Mouse (Mus musculus): ENCODE measurements at regions not wholly inside any gene's neighbourhood (a gene's known extent, or its start where the extent isn't known, plus 50 kb on each side); places are given as distances from the start of the nearest gene placed in this dataset.

DNA sequence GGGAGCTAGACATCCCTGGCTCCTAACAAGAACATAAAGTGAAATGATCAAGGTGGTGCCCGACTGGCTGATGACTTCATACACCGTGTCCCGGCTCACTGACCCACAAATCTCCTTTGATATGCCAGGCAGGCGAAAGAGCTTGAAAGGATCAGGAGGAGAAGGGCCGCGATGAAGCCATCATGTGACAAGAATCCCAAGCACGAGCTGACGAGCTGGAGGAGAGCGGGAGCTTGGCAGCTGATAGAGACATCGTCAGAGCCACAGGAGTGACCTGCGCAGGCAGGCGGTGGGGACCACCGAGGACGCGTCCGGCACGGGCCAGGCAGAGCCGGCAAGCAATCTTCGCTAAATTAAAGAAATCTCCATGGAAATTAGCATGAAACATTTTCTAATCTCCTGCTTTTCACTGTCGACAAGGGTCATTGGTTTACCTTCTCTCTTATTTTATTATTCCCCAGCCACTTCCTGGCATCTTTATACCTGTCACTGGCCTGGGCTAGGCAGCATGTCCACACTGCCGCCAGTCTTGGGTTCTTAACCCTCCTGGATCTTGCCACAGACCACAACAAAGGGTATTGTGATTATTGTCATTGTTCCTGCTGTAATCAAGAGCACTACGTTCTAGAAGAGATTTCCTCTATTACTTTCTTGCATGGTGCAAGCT is 596.1 kb downstream of the Nr2f2 start:
- no peaks in the 10 kb centered on the region for H3K36me3 ChIP-seq (ENCODE audit: control insufficient read depth, insufficient read depth, low read length)
- ATAC-seq (replicated peaks; ENCODE audit: low FRiP score), result no peak
- WGBS, result 65% methylated on average over 22 of the region's 22 CpGs
- DNase-seq (ENCODE audit: low spot score), result no peak
- no peaks in the 10 kb centered on the region for H3K9me3 ChIP-seq (ENCODE audit: control insufficient read depth, low read length)
- H3K9ac ChIP-seq (ENCODE audit: low read depth, low read length), result no peak overlapping the region
- no peak overlapping the region for H3K4me3 ChIP-seq (ENCODE audit: low read depth, low read length)
- H3K27ac ChIP-seq (ENCODE audit: low read depth, low read length), result no peak overlapping the region
- no peaks in the 10 kb centered on the region for H3K27me3 ChIP-seq (replicated peaks; ENCODE audit: control insufficient read depth, insufficient read depth, low read length)
- H3K4me1 ChIP-seq (replicated peaks; ENCODE audit: control insufficient read depth, insufficient read depth, low read length), result no peaks in the 10 kb centered on the region
- H3K4me2 ChIP-seq, result no peak overlapping the region

DNA sequence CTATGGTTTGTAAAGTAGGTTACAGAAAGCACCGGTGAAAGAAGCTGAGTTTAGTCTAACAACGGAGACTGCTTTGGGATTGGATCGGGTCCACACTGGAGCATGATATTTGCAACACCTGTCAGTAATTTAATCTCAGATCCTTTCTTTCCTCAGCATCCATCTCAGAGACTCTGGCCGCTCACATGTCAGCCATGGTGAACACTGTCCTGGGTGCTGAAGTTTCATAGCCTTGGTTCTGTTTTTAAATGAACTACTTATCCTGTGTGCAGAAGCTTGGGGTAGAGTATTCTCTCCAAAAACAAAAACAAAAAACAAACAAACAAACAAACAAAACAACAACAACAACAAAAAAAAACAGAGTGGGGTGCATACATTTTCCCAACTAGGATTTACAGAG is 600.1 kb downstream of the Nr2f2 start:
- 53% methylated on average over 4 of the region's 4 CpGs for WGBS
- Histone ChIP-seq H3K9ac (ENCODE audit: low read depth, low read length) (no peak overlapping the region), H3K4me1 (replicated peaks; ENCODE audit: control insufficient read depth, insufficient read depth, low read length) (no peaks in the 10 kb centered on the region), H3K36me3 (ENCODE audit: control insufficient read depth, insufficient read depth, low read length) (no peaks in the 10 kb centered on the region), H3K27ac (ENCODE audit: low read depth, low read length) (no peak overlapping the region), H3K4me3 (ENCODE audit: low read depth, low read length) (no peak overlapping the region), H3K4me2 (no peak overlapping the region), H3K9me3 (ENCODE audit: control insufficient read depth, low read length) (no peaks in the 10 kb centered on the region), H3K27me3 (replicated peaks; ENCODE audit: control insufficient read depth, insufficient read depth, low read length) (no peaks in the 10 kb centered on the region)
- DNase-seq (ENCODE audit: low spot score) (no peak), ATAC-seq (replicated peaks; ENCODE audit: low FRiP score) (no peak)

GRCm38 (mm10) chr7:69740495-69740894 is 626.0 kb downstream of the Nr2f2 start:
- no peak overlapping the region for H3K4me3 ChIP-seq (ENCODE audit: low read depth, low read length)

DNA sequence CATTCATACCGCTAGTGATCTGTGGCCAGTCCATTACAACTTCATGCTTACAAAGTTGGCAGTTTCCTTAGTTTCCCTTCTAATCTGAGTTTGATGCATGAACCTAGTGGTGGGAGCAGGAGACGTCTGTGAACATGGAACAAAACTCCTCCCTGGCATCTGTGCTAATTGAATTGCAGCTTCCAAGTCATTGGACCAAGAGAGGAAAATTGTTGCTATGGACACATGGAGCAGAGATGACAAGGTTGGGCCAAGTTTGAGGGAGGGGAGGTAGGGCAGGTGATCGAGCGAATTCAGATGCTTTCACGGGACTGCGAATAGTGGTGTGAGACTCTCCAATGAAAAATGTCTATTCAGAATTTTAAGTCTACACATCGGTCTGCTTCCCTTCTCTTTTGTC is 627.5 kb downstream of the Nr2f2 start:
- Histone ChIP-seq H3K9me3 (ENCODE audit: control insufficient read depth, low read length) (no peaks in the 10 kb centered on the region), H3K27me3 (replicated peaks; ENCODE audit: control insufficient read depth, insufficient read depth, low read length) (no peaks in the 10 kb centered on the region), H3K9ac (ENCODE audit: low read depth, low read length) (no peak overlapping the region), H3K36me3 (ENCODE audit: control insufficient read depth, insufficient read depth, low read length) (no peaks in the 10 kb centered on the region), H3K4me3 (ENCODE audit: low read depth, low read length) (no peak overlapping the region), H3K4me2 (no peak overlapping the region), H3K27ac (ENCODE audit: low read depth, low read length) (no peak overlapping the region), H3K4me1 (replicated peaks; ENCODE audit: control insufficient read depth, insufficient read depth, low read length) (no peaks in the 10 kb centered on the region)
- DNase-seq (ENCODE audit: low spot score) (no peak), ATAC-seq (replicated peaks; ENCODE audit: low FRiP score) (no peak)
- 87% methylated on average over 7 of the region's 7 CpGs for WGBS

More at GRCm38 (mm10) chr7:69740495-69740894, 626.0 kb downstream of the Nr2f2 start:
- ATAC-seq (replicated peaks; ENCODE audit: low FRiP score), result no peak
- WGBS, result 73% methylated on average over 6 of the region's 6 CpGs
- Histone ChIP-seq H3K27me3 (replicated peaks; ENCODE audit: control insufficient read depth, insufficient read depth, low read length) (no peaks in the 10 kb centered on the region), H3K27ac (ENCODE audit: low read depth, low read length) (no peak overlapping the region), H3K36me3 (ENCODE audit: control insufficient read depth, insufficient read depth, low read length) (no peaks in the 10 kb centered on the region), H3K9me3 (ENCODE audit: control insufficient read depth, low read length) (no peaks in the 10 kb centered on the region), H3K9ac (ENCODE audit: low read depth, low read length) (no peak overlapping the region), H3K4me1 (replicated peaks; ENCODE audit: control insufficient read depth, insufficient read depth, low read length) (no peaks in the 10 kb centered on the region), H3K4me2 (no peak overlapping the region)
- no peak for DNase-seq (ENCODE audit: low spot score)

- H3K4me1 ChIP-seq (replicated peaks; ENCODE audit: control insufficient read depth, insufficient read depth, low read length), result no peaks in the 10 kb centered on the region
- no peak overlapping the region for H3K9ac ChIP-seq (ENCODE audit: low read depth, low read length)
- no peak for ATAC-seq (replicated peaks; ENCODE audit: low FRiP score)
- WGBS, result 92% methylated on average over 5 of the region's 5 CpGs
- H3K4me2 ChIP-seq, result no peak overlapping the region
- no peaks in the 10 kb centered on the region for H3K36me3 ChIP-seq (ENCODE audit: control insufficient read depth, insufficient read depth, low read length)
- no peak for DNase-seq (ENCODE audit: low spot score)
- no peaks in the 10 kb centered on the region for H3K9me3 ChIP-seq (ENCODE audit: control insufficient read depth, low read length)
- H3K27ac ChIP-seq (ENCODE audit: low read depth, low read length), result no peak overlapping the region
- no peak overlapping the region for H3K4me3 ChIP-seq (ENCODE audit: low read depth, low read length)
- H3K27me3 ChIP-seq (replicated peaks; ENCODE audit: control insufficient read depth, insufficient read depth, low read length), result no peaks in the 10 kb centered on the region
These were observed 651.5 kb downstream of the Nr2f2 start for GRCm38 (mm10) chr7:69715081-69715480.

- ATAC-seq (replicated peaks; ENCODE audit: low FRiP score) (no peak), DNase-seq (ENCODE audit: low spot score) (no peak)
- no peaks in the 10 kb centered on the region for H3K27me3 ChIP-seq (replicated peaks; ENCODE audit: control insufficient read depth, insufficient read depth, low read length)
- H3K4me1 ChIP-seq (replicated peaks; ENCODE audit: control insufficient read depth, insufficient read depth, low read length), result no peaks in the 10 kb centered on the region
- no peak overlapping the region for H3K9ac ChIP-seq (ENCODE audit: low read depth, low read length)
- H3K4me3 ChIP-seq (ENCODE audit: low read depth, low read length), result no peak overlapping the region
- WGBS, result 84% methylated on average over 1 of the region's 1 CpGs
- H3K36me3 ChIP-seq (ENCODE audit: control insufficient read depth, insufficient read depth, low read length), result no peaks in the 10 kb centered on the region
- H3K9me3 ChIP-seq (ENCODE audit: control insufficient read depth, low read length), result no peaks in the 10 kb centered on the region
- H3K27ac ChIP-seq (ENCODE audit: low read depth, low read length), result no peak overlapping the region
- no peak overlapping the region for H3K4me2 ChIP-seq
These were observed 696.3 kb downstream of the Nr2f2 start for GRCm38 (mm10) chr7:69670211-69670610.

- no peak for DNase-seq (ENCODE audit: low spot score)
- no peak overlapping the region for H3K4me2 ChIP-seq
- WGBS, result 9% methylated on average over 9 of the region's 9 CpGs
These were observed 711.0 kb downstream of the Nr2f2 start for GRCm38 (mm10) chr7:69655583-69655982.

DNA sequence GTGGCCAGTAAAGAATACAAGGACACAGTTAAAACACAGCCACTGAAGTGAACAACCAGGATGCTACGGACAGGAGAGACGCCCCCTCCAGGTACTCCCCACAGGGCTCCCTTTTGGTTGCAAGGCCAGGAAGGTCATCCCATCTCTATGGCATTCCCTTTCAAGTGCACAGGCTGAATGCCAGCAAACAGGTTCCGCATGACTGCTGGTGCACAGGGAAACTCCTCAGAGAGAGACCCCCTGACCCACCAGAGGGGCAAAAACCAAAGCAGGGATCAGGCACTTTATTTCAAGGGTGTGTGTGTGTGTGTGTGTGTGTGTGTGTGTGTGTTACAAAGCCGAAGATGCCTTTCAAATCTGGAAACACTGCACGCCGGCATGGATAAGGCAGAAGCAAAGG is 721.1 kb downstream of the Nr2f2 start:
- ATAC-seq (replicated peaks; ENCODE audit: low FRiP score) (no peak), DNase-seq (ENCODE audit: low spot score) (no peak)
- H3K27me3 ChIP-seq (replicated peaks; ENCODE audit: control insufficient read depth, insufficient read depth, low read length), result no peaks in the 10 kb centered on the region
- no peak overlapping the region for H3K27ac ChIP-seq (ENCODE audit: low read depth, low read length)
- no peak overlapping the region for H3K9ac ChIP-seq (ENCODE audit: low read depth, low read length)
- no peaks in the 10 kb centered on the region for H3K36me3 ChIP-seq (ENCODE audit: control insufficient read depth, insufficient read depth, low read length)
- H3K4me2 ChIP-seq, result no peak overlapping the region
- no peak overlapping the region for H3K4me3 ChIP-seq (ENCODE audit: low read depth, low read length)
- no peaks in the 10 kb centered on the region for H3K9me3 ChIP-seq (ENCODE audit: control insufficient read depth, low read length)
- 66% methylated on average over 6 of the region's 6 CpGs for WGBS
- no peaks in the 10 kb centered on the region for H3K4me1 ChIP-seq (replicated peaks; ENCODE audit: control insufficient read depth, insufficient read depth, low read length)

More at GRCm38 (mm10) chr7:69655583-69655982, 711.0 kb downstream of the Nr2f2 start:
- H3K4me1 ChIP-seq (replicated peaks; ENCODE audit: control insufficient read depth, insufficient read depth, low read length), result no peaks in the 10 kb centered on the region
- no peaks in the 10 kb centered on the region for H3K9me3 ChIP-seq (ENCODE audit: control insufficient read depth, low read length)
- H3K27me3 ChIP-seq (replicated peaks; ENCODE audit: control insufficient read depth, insufficient read depth, low read length), result no peaks in the 10 kb centered on the region
- H3K9ac ChIP-seq (ENCODE audit: low read depth, low read length), result no peak overlapping the region
- no peak for ATAC-seq (replicated peaks; ENCODE audit: low FRiP score)
- no peaks in the 10 kb centered on the region for H3K36me3 ChIP-seq (ENCODE audit: control insufficient read depth, insufficient read depth, low read length)
- H3K27ac ChIP-seq (ENCODE audit: low read depth, low read length), result no peak overlapping the region
- H3K4me3 ChIP-seq (ENCODE audit: low read depth, low read length), result no peak overlapping the region

DNA sequence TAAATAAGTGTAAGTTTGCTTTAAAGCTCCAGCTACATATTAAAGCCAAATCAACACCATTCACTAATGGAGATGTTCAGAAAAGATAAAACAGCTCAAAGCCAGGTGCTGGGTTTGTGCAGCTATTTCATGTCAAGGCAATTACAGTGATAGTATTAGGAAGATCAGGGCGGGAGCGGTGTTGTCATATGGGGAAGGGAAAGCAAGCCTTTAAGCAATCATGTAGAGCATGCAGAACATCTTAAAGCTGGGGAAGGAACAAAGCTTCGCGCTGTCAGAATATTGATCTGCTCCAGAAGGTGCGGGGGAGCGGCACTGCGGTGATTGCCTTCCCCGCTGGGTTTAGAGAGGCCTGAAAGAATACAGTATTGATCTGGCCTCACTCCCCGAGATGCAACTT is 724.9 kb downstream of the Nr2f2 start:
- ATAC-seq (replicated peaks; ENCODE audit: low FRiP score), result no peak
- H3K9me3 ChIP-seq (ENCODE audit: control insufficient read depth, low read length), result no peaks in the 10 kb centered on the region
- H3K4me3 ChIP-seq (ENCODE audit: low read depth, low read length), result no peak overlapping the region
- H3K4me1 ChIP-seq (replicated peaks; ENCODE audit: control insufficient read depth, insufficient read depth, low read length), result no peaks in the 10 kb centered on the region
- H3K27me3 ChIP-seq (replicated peaks; ENCODE audit: control insufficient read depth, insufficient read depth, low read length), result no peaks in the 10 kb centered on the region
- H3K4me2 ChIP-seq, result no peak overlapping the region
- H3K36me3 ChIP-seq (ENCODE audit: control insufficient read depth, insufficient read depth, low read length), result no peaks in the 10 kb centered on the region
- no peak overlapping the region for H3K27ac ChIP-seq (ENCODE audit: low read depth, low read length)
- H3K9ac ChIP-seq (ENCODE audit: low read depth, low read length), result no peak overlapping the region
- WGBS, result 60% methylated on average over 9 of the region's 9 CpGs
- DNase-seq (ENCODE audit: low spot score), result no peak
